Mouse (Mus musculus) heart, postnatal 0 days (tissue): ENCODE data around the gene Cyfip2.

Experiments used
- CTCF ChIP-seq: IDR thresholded peaks from 2 replicates; pipeline ENCODE4 v1.5.1; 2016; ENCODE audit warnings: antibody characterized with exemption, control low read depth, low read depth
- EP300 ChIP-seq: IDR thresholded peaks from 2 replicates; pipeline ENCODE4 v1.6.1; 2016; ENCODE audit warnings: antibody characterized with exemption, low read depth

- TF ChIP-seq CTCF (no peak), EP300 (no peak)
These were observed 66.7 kb downstream of the Cyfip2 start for GRCm38 (mm10) chr11:46245926-46246325.
